Mouse (Mus musculus): ENCODE data around the gene Hes3. TPM values are rescaled to one million over a fixed set of nuclear protein-coding genes. Genes with fewer than 3 reads are reported as not detected.

Hes3 gene
- total RNA-seq, 2 experiments from 2014 or later: not detected

- DNase-seq (ENCODE audit: low spot score in 2 of 2): no peak
Observed at GRCm38 (mm10) chr4:152307542-152307941, 16.1 kb upstream of the Hes3 start.

DNA sequence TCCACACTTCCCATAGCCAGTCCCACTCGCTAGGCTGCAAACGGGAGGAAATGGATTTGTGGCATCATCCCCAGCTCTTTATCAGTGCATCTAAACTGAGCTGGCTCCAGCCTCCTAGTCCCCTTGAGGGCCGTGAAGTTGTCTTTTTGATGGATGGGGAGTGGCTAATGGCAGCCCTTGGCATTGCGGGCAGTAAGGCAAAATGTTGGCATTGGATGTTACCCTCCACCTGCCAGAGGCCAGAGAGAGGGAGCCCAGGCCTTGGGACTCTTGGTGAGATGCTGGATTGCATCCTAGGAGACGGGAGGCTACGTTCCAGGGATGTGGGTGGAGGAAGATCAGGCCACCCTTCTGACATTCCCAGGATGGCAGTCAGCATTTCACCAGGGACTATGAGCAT, 14.5 kb upstream of the Hes3 start:
- DNase-seq (ENCODE audit: low spot score in 2 of 2): no peak

- DNase-seq (ENCODE audit: low spot score in 2 of 2): no peak
Observed at GRCm38 (mm10) chr4:152304685-152305084, 13.2 kb upstream of the Hes3 start.

GRCm38 (mm10) chr4:152303172-152303571, 11.7 kb upstream of the Hes3 start:
- DNase-seq (ENCODE audit: low spot score in 2 of 2): no peak

- DNase-seq (ENCODE audit: low spot score in 2 of 2): no peak
Observed at GRCm38 (mm10) chr4:152302012-152302411, 10.6 kb upstream of the Hes3 start.

DNA sequence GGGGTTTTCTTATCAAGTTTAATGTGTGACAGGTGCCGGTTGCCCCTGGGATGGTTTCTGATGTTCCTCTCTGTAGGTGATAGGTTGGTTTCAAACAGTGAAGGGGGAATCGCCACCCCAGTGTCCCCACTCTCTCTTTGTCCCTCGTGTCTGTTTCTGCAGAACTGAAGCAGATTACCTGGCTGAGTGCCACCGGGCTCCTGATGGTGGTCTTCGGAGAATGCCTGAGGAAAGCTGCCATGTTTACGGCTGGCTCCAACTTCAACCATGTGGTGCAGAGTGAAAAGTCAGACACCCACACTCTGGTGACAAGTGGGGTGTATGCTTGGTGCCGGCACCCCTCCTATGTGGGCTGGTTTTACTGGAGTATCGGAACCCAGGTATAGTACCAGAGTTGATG, 8.9 kb upstream of the Hes3 start:
- no peak for DNase-seq (ENCODE audit: low spot score in 2 of 2)

- no peak for DNase-seq (ENCODE audit: low spot score in 2 of 2)
Observed at GRCm38 (mm10) chr4:152298836-152299235, 7.4 kb upstream of the Hes3 start.

GRCm38 (mm10) chr4:152296874-152297861, 5.7 kb upstream of the Hes3 start, which contains the start of gene Icmt:
Gene Icmt, plus strand, starts transcription at chr4:152297227.
- peak; percentile 99 to 100 for DNase-seq (ENCODE audit: low spot score in 2 of 2)

DNA sequence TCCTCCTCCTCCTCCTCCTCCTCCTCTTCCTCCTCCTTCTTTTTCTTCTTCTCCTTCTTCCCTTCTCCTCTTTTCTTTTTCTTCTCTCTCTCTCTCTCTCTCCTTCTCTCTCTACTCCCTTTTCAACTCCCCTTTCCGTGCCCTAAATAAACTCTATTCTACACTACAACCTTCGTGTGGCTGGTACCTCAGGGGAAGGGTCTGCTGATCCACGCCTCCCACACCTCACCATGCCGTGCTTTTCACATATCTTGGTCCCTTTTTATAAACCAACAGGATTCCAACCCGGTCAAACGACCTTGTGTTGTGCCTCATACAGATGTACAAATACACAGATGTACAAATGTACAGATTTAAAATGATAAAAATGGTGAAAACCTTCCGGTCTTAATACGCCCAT, 4.9 kb upstream of the Hes3 start:
- no peak for DNase-seq (ENCODE audit: low spot score in 2 of 2)

- DNase-seq (ENCODE audit: low spot score in 2 of 2): no peak
Observed at GRCm38 (mm10) chr4:152295916-152296315, 4.5 kb upstream of the Hes3 start.

GRCm38 (mm10) chr4:152294188-152294929, 2.9 kb upstream of the Hes3 start:
- no peak for DNase-seq (ENCODE audit: low spot score in 2 of 2)

GRCm38 (mm10) chr4:152292102-152292765, 772 bp upstream of the Hes3 start:
- no peak for DNase-seq (ENCODE audit: low spot score in 2 of 2)

DNA sequence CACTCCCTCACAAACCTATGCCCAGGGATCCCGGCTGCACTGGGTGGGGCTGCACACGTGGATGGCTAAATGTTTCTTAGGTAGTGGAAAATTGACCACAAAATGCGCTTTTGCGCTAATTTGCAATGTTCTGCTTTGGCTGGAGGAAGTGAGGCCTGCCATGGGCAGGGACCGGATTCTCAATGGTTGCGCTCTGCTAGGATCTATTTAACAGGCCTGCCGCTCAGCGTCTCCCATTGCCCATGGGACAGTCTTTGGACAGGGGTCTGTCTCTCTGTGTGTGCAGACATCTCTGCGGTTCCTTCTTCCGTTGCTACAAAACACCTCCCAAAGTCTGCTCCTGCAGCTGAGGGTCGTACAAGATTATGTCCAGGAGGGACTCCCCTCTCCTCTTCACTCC, 471 bp downstream of the Hes3 start:
- no peak for DNase-seq (ENCODE audit: low spot score in 2 of 2)

- no peak for DNase-seq (ENCODE audit: low spot score in 2 of 2)
Observed at GRCm38 (mm10) chr4:152290385-152290784, 1.1 kb downstream of the Hes3 start.

- DNase-seq (ENCODE audit: low spot score in 2 of 2): no peak
Observed at GRCm38 (mm10) chr4:152288398-152288945, 3.0 kb downstream of the Hes3 start.

DNA sequence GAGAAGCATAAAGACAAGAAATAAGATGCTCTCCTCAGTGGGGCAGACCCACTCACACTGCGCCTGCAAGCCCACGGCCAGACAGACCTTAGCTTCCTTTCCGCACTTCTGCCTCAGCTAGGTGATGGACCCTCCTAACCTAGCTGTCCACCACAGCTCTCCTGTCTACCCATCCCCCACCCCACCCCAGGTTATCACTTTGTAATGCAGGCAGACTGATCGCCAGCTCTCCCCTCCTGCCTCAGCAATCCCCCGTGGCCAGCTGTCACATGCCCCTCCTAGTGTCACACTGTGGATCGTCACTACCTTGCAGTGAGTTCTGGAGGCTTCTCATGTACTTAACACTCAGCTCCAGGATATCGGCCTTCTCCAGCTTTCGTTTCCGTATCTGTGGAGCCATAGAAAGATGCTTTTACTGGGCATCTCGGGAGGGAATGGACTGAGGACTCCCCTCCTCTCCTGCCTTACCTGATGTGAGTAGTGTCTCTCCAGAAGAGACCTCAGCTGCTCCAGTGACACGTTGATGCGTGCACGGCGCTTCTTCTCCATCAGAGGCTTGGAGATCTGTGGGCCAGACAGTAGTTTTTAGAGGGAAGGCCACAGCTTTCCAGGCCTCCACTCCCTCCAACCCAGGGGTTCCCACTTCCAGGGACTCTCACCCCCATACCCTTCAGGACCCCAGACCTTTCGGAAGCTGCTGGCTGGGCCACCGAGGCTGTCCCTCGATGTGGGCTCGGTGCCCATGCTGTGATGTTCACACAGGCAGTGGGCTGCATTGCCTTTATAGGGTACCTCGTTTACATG, 3.9 kb downstream of the Hes3 start:
- no peak for DNase-seq (ENCODE audit: low spot score in 2 of 2)

DNA sequence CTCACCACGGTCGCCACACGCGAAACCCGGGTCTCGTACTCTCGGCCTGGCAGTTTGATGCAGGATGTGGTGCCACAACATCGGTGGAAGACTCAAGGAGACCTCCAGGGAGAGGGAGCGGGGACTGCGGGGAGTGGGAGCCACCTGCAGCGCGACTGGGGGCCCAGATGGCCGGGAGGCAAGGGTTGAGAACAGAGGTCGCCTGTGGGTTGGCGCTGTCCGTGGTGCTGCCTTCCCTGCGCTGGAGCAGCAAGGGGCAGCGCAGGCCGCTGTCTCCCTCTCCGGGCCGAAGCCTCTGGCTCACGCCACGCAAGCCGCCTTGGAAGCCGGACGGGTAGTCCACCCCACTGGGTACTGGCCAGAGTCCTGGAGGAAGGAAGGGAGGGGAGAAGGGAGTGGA, 4.6 kb downstream of the Hes3 start:
- peak in 1 of 2 experiments; percentile 31 for DNase-seq (ENCODE audit: low spot score in 2 of 2)

GRCm38 (mm10) chr4:152286183-152286582, 5.3 kb downstream of the Hes3 start:
- peak; percentile 36 to 50 for DNase-seq (ENCODE audit: low spot score in 2 of 2)

GRCm38 (mm10) chr4:152285505-152285904, 6.0 kb downstream of the Hes3 start:
- DNase-seq (ENCODE audit: low spot score in 2 of 2): peak; percentile 61 to 65

DNA sequence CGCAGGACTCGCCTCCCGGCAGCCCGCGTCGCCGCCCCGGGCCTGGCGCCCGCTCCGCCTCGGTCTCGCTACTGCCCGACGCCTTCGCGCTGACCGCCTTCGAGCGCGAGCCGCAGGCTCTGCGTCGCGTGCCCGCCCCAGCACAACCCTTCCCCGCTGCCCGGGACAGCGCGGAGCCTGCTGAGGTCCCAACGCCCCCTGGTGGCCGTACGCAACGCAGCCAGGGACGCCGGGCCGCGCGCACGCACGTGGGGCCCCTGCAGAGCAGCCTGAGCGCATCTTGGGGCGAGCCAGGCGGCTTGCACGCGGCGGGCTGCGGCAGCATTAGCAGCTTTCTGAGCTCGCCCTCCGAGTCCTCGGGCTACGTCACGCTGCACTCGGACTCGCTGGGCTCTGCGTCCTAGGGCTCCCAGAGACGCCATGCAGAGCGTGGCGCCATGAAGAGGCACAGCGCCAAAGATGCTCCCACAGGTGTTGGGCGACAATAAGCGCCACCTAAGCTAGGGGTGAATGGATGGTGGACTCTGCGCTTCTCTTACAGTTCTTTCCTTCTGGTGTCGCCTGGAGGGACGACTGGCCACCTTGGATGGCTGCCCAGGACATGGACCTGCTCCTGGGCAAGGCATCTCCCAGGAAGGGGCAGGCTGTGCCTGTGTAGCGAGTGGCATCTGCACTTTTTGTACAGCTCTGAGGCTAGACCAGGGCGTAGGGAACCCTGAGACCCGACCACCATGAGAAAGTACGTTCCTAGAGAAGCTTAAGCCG, 8.1 kb downstream of the Hes3 start:
- DNase-seq (ENCODE audit: low spot score in 2 of 2): peak; percentile 82 to 86
